Mouse (Mus musculus): ENCODE data around the gene Mid1ip1.

DNA sequence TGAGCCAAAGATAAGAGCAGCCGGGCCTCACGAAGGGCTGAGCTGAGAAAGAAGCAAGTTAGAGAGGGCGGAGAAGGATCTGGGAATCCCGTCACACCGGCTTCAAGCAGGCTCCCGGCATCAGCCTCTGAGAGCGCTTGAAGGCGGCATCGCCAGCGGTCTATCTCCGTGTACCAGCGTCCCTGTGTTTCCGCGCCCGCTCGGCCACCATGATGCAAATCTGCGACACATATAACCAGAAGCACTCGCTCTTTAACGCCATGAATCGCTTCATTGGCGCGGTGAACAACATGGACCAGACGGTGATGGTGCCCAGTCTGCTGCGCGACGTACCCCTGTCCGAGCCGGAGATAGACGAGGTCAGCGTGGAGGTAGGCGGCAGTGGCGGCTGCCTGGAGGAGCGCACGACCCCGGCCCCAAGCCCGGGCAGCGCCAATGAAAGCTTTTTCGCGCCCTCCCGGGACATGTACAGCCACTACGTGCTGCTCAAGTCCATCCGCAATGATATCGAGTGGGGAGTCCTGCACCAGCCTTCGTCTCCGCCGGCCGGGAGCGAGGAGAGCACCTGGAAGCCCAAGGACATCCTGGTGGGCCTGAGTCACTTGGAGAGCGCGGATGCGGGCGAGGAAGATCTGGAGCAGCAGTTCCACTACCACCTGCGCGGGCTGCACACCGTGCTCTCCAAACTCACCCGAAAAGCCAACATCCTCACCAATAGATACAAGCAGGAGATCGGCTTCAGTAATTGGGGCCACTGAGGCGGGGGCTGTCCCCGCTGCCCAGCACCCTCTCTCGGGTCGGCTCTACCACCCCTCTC lies 3.4 kb downstream of the Mid1ip1 start:
- TF ChIP-seq CTCF (IDR thresholded peaks at IDR 0.05; ENCODE audit: low read depth, low read length) (no peak), POLR2A (IDR thresholded peaks at IDR 0.05; ENCODE audit: insufficient read depth, low read length) (no peak), EP300 (IDR thresholded peaks at IDR 0.05; ENCODE audit: insufficient read depth, low read depth, low read length) (no peak)

Data from ES-Bruce4 (cell line).